Mouse (Mus musculus): ENCODE measurements around the gene Mlx. TPM values are rescaled to one million over a fixed set of nuclear protein-coding genes. Genes with fewer than 3 reads are reported as not detected.

The Mlx gene
- polyA plus RNA-seq, 1 experiment, result 54.3 TPM

DNA sequence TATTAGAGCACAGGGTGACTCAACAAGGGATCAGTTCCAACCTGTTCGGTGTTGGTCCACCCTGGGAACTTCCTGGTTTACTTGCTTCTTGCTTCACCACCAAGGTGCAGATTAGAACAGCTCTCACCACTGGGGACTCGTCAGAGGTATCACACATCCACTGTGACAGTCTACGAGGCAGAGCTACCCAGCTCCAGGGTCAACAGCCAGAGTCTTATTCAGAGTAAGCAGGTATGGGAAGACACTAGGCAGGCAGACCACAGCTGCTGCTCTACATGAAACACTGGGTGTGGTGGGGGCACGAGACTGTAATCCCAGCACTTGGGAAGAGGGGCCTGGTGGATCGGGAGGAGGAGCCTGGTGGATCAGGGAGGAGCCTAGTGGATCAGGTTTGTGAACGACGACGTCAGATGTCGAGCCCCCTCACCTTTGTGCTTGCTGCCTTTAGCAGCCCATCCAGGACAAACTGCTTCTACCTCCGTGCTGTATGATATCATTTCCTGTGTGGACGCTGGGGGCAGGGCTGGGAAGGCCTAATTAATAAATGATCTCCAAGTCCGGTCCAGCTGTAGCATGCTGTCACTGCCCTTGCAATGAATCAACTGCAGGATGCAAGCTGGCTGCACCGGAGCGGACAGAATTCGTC is 51.6 kb downstream of the Mlx start:
- DNase-seq (ENCODE audit: low read depth), result no peak

DNA sequence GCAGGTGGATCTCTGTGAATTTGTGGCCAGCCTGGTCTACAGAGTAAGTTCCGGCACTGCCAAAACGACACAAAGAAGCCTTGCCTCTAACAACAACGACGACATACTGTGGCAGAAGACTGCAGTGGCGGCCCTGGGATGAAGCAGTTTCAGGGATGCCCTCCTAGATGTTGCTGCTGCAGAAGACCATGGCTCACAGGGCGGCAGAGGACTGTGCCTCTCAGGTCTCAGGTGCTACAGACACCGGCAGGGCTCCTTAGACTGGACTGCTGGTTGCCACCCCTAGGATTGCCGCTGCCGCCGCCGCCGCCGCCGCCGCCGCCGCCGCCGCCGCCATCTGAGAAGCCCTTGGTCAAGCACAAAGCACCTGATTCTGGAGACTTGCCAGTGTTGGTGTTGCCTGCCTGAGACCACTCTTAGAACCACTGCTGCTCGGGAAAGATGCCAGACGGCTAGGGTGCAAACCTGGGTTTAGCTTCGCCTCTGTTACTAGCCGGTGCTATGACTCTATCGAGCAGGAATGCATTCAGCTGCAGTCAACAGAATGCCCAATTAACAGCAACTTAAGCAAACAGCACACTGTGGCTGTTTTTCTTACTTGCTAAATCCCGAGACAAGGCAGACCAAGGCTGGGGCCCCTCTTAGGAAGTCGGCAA is 53.2 kb downstream of the Mlx start:
- no peak for DNase-seq (ENCODE audit: low read depth)

DNA sequence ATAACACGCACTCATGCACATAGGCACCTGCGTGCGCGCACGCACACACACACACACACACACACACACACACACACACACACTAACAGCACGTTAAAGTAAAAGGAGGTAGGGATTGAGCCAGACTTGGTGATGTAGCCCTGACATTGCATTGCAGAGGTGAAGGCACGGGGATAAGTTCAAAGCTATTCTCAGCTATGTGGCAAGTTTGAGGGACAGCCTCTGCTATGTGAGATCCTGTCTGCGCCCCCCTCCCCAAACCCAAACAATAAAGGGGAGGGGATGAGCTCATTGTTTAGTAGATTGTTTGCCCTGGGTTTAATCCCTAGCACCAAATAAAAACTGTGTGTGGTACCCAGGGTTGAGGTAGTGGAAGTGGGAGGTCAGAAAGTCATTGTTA is 54.0 kb downstream of the Mlx start:
- DNase-seq (ENCODE audit: low read depth), result no peak

Other genes starting within 250 kb of the Mlx start
- 28.7 and 32.8 TPM in 2 replicates for gene Stat5b, start 236.6 kb upstream of the Mlx start, polyA plus RNA-seq (2012; rRNA removed)
- gene Stat5a, start 227.9 kb upstream of the Mlx start, polyA plus RNA-seq (2012; rRNA removed), result 44.0 and 51.7 TPM in 2 replicates
- gene Stat3, start 147.7 kb upstream of the Mlx start, polyA plus RNA-seq (2012; rRNA removed), result 106 and 115 TPM in 2 replicates
- gene Cavin1, start 116.4 kb upstream of the Mlx start, polyA plus RNA-seq (2012; rRNA removed), result 235 and 240 TPM in 2 replicates
- 114 and 137 TPM in 2 replicates for gene Atp6v0a1, start 77.8 kb upstream of the Mlx start, polyA plus RNA-seq (2012; rRNA removed)
- 44.6 and 52.9 TPM in 2 replicates for gene Naglu, start 17.3 kb upstream of the Mlx start, polyA plus RNA-seq (2012; rRNA removed)
- gene Hsd17b1, start 8.9 kb upstream of the Mlx start, polyA plus RNA-seq (2012; rRNA removed), result 0.43 and 0.55 TPM in 2 replicates
- gene Coasy, start 4.7 kb upstream of the Mlx start, polyA plus RNA-seq (2012; rRNA removed), result 62.6 and 70.1 TPM in 2 replicates
- 1.5 and 2.9 TPM in 2 replicates for gene Psmc3ip, start 8.2 kb downstream of the Mlx start, polyA plus RNA-seq (2012; rRNA removed)
- gene Retreg3, start 32.6 kb downstream of the Mlx start, polyA plus RNA-seq (2012; rRNA removed), result 56.3 and 66.7 TPM in 2 replicates
- 9.0 and 24.0 TPM in 2 replicates for gene Tubg1, start 32.7 kb downstream of the Mlx start, polyA plus RNA-seq (2012; rRNA removed)
- 3.4 and 3.6 TPM in 2 replicates for gene Tubg2, start 68.6 kb downstream of the Mlx start, polyA plus RNA-seq (2012; rRNA removed)
- 3.7 and 4.1 TPM in 2 replicates for gene Cntnap1, start 83.2 kb downstream of the Mlx start, polyA plus RNA-seq (2012; rRNA removed)
- 22.7 and 28.6 TPM in 2 replicates for gene Plekhh3, start 84.1 kb downstream of the Mlx start, polyA plus RNA-seq (2012; rRNA removed)
- 0.34 and 0.45 TPM in 2 replicates for gene Ccr10, start 88.2 kb downstream of the Mlx start, polyA plus RNA-seq (2012; rRNA removed)
- 39.4 and 46.5 TPM in 2 replicates for gene Ezh1, start 139.2 kb downstream of the Mlx start, polyA plus RNA-seq (2012; rRNA removed)
- 97.9 and 146 TPM in 2 replicates for gene Ramp2, start 158.8 kb downstream of the Mlx start, polyA plus RNA-seq (2012; rRNA removed)
- gene Vps25, start 166.4 kb downstream of the Mlx start, polyA plus RNA-seq (2012; rRNA removed), result 99.1 and 108 TPM in 2 replicates
- gene Wnk4, start 173.3 kb downstream of the Mlx start, polyA plus RNA-seq (2012; rRNA removed), result 9.5 and 14.6 TPM in 2 replicates
- 0.75 and 0.88 TPM in 2 replicates for gene Cntd1, start 191.7 kb downstream of the Mlx start, polyA plus RNA-seq (2012; rRNA removed)
- gene Coa3, start 191.8 kb downstream of the Mlx start, polyA plus RNA-seq (2012; rRNA removed), result 157 and 167 TPM in 2 replicates
- 122 and 158 TPM in 2 replicates for gene Becn1, start 215.0 kb downstream of the Mlx start, polyA plus RNA-seq (2012; rRNA removed)
- 51.5 and 57.8 TPM in 2 replicates for gene Psme3, start 228.9 kb downstream of the Mlx start, polyA plus RNA-seq (2012; rRNA removed)
- gene Aoc2, start 237.8 kb downstream of the Mlx start, polyA plus RNA-seq (2012; rRNA removed), result 3.2 and 3.6 TPM in 2 replicates
- gene Aoc3, start 243.3 kb downstream of the Mlx start, polyA plus RNA-seq (2012; rRNA removed), result 306 and 337 TPM in 2 replicates

Data from gonadal fat pad, adult 2 months (tissue).